Mouse (Mus musculus) lung, postnatal 25 days (tissue): ENCODE measurements at regions not wholly inside any gene's neighbourhood (a gene's known extent, or its start where the extent isn't known, plus 50 kb on each side); places are given as distances from the start of the nearest gene placed in this dataset.

Experiments used
- DNase-seq: peaks from one replicate; pipeline ENCODE4 v3.0.0; 2022; ENCODE audit warnings: low spot score

GRCm38 (mm10) chr1:73857497-73857896, 266.8 kb downstream of the Tns1 start:
- no peak for DNase-seq

GRCm38 (mm10) chr1:73856811-73857210, 267.4 kb downstream of the Tns1 start:
- DNase-seq, result no peak

GRCm38 (mm10) chr1:73855306-73855705, 268.9 kb downstream of the Tns1 start:
- DNase-seq, result no peak

- DNase-seq, result no peak
Observed at GRCm38 (mm10) chr1:73853851-73854250, 270.4 kb downstream of the Tns1 start.

GRCm38 (mm10) chr1:73850173-73851014, 273.9 kb downstream of the Tns1 start:
- no peak for DNase-seq

- no peak for DNase-seq
Observed at GRCm38 (mm10) chr1:73848370-73848769, 275.9 kb downstream of the Tns1 start.

- DNase-seq, result no peak
Observed at GRCm38 (mm10) chr1:73847126-73847525, 277.1 kb downstream of the Tns1 start.

- DNase-seq, result peak; percentile 8
Observed at GRCm38 (mm10) chr1:73845115-73845514, 279.1 kb downstream of the Tns1 start.

- DNase-seq, result no peak
Observed at GRCm38 (mm10) chr1:73844574-73844973, 279.7 kb downstream of the Tns1 start.

GRCm38 (mm10) chr1:73839351-73839750, 284.9 kb downstream of the Tns1 start:
- DNase-seq, result no peak

GRCm38 (mm10) chr1:73836680-73837079, 287.6 kb downstream of the Tns1 start:
- no peak for DNase-seq

GRCm38 (mm10) chr1:73834566-73834965, 289.7 kb downstream of the Tns1 start:
- DNase-seq, result no peak

GRCm38 (mm10) chr1:73830486-73831132, 293.6 kb downstream of the Tns1 start:
- no peak for DNase-seq

- no peak for DNase-seq
Observed at GRCm38 (mm10) chr1:73828996-73829395, 295.3 kb downstream of the Tns1 start.

- DNase-seq, result peak; percentile 76
Observed at GRCm38 (mm10) chr1:73826243-73826930, 297.9 kb downstream of the Tns1 start.

- DNase-seq, result no peak
Observed at GRCm38 (mm10) chr1:73824406-73825184, 299.7 kb downstream of the Tns1 start.

- DNase-seq, result no peak
Observed at GRCm38 (mm10) chr1:73823726-73824125, 300.5 kb downstream of the Tns1 start.

- DNase-seq, result no peak
Observed at GRCm38 (mm10) chr1:73822616-73823015, 301.6 kb downstream of the Tns1 start.

- DNase-seq, result no peak
Observed at GRCm38 (mm10) chr1:73820701-73821100, 303.5 kb downstream of the Tns1 start.

GRCm38 (mm10) chr1:73807206-73807605, 317.0 kb downstream of the Tns1 start:
- DNase-seq, result no peak

- DNase-seq, result peak; percentile 63
Observed at GRCm38 (mm10) chr1:73805156-73805555, 319.1 kb downstream of the Tns1 start.

GRCm38 (mm10) chr1:73799996-73800395, 324.3 kb downstream of the Tns1 start:
- DNase-seq, result no peak
